Mouse (Mus musculus): Measurements from ENCODE around the gene S100a11.
A peak's percentile ranks its signal among the peaks of the same experiment; 100 is the strongest.
"Not testable (repeated sequence)": the region's sequence is repeated elsewhere in the genome, so short reads cannot be mapped to it uniquely, and the experiment has no call there.

The S100a11 gene

GRCm38 (mm10) chr3:93520330-93521193, at the start of gene S100a11:
Gene S100a11, plus strand, starts transcription at chr3:93520488.
- peak; percentile 77 for DNase-seq (ENCODE audit: low read depth)

GRCm38 (mm10) chr3:93480053-93480452, 40.2 kb upstream of the S100a11 start:
- DNase-seq (ENCODE audit: low read depth) = no peak

- no peak for DNase-seq (ENCODE audit: low read depth)
These were observed 38.2 kb upstream of the S100a11 start for GRCm38 (mm10) chr3:93481982-93482616.

- no peak for DNase-seq (ENCODE audit: low read depth)
These were observed 34.7 kb upstream of the S100a11 start for GRCm38 (mm10) chr3:93485611-93486010.

- DNase-seq (ENCODE audit: low read depth) = no peak
These were observed 31.7 kb upstream of the S100a11 start for GRCm38 (mm10) chr3:93488541-93488940.

- DNase-seq (ENCODE audit: low read depth) = no peak
These were observed 28.1 kb upstream of the S100a11 start for GRCm38 (mm10) chr3:93492176-93492575.

GRCm38 (mm10) chr3:93493992-93494391, 26.3 kb upstream of the S100a11 start:
- peak; percentile 87 for DNase-seq (ENCODE audit: low read depth)

GRCm38 (mm10) chr3:93494774-93495173, 25.5 kb upstream of the S100a11 start:
- not testable (repeated sequence) for DNase-seq (ENCODE audit: low read depth)

- DNase-seq (ENCODE audit: low read depth) = no peak
These were observed 23.2 kb upstream of the S100a11 start for GRCm38 (mm10) chr3:93497131-93497530.

- no peak for DNase-seq (ENCODE audit: low read depth)
These were observed 21.2 kb upstream of the S100a11 start for GRCm38 (mm10) chr3:93499129-93499528.

GRCm38 (mm10) chr3:93504536-93505189, 15.6 kb upstream of the S100a11 start:
- DNase-seq (ENCODE audit: low read depth) = peak; percentile 76

- DNase-seq (ENCODE audit: low read depth) = peak; percentile 97
These were observed 14.1 kb upstream of the S100a11 start for GRCm38 (mm10) chr3:93505960-93506863.

GRCm38 (mm10) chr3:93506881-93507325, 13.4 kb upstream of the S100a11 start:
- peak; percentile 74 for DNase-seq (ENCODE audit: low read depth)

- peak; percentile 50 for DNase-seq (ENCODE audit: low read depth)
These were observed 11.0 kb upstream of the S100a11 start for GRCm38 (mm10) chr3:93509301-93509700.

GRCm38 (mm10) chr3:93511036-93511435, 9.3 kb upstream of the S100a11 start:
- no peak for DNase-seq (ENCODE audit: low read depth)

GRCm38 (mm10) chr3:93511801-93512200, 8.5 kb upstream of the S100a11 start:
- no peak for DNase-seq (ENCODE audit: low read depth)

- DNase-seq (ENCODE audit: low read depth) = no peak
These were observed 7.7 kb upstream of the S100a11 start for GRCm38 (mm10) chr3:93512386-93513101.

- DNase-seq (ENCODE audit: low read depth) = peak; percentile 64
These were observed 5.7 kb upstream of the S100a11 start for GRCm38 (mm10) chr3:93514628-93515027.

GRCm38 (mm10) chr3:93517343-93517742, 2.9 kb upstream of the S100a11 start:
- DNase-seq (ENCODE audit: low read depth) = no peak

- DNase-seq (ENCODE audit: low read depth) = no peak
These were observed 395 bp upstream of the S100a11 start for GRCm38 (mm10) chr3:93519856-93520329.
